Mouse (Mus musculus): ENCODE measurements around the gene Cbx2. TPM values are rescaled to one million over a fixed set of nuclear protein-coding genes. Genes with fewer than 3 reads are reported as not detected.

The Cbx2 gene
- polyA plus RNA-seq, 1 experiment from 2014 or later = 9.8 TPM

GRCm38 (mm10) chr11:118985571-118985970, 37.2 kb upstream of the Cbx2 start:
- no peaks in the 10 kb centered on the region for H3K27me3 ChIP-seq (ENCODE audit: control insufficient read depth, insufficient read depth, low read length)
- no peaks in the 10 kb centered on the region for H3K36me3 ChIP-seq (ENCODE audit: control insufficient read depth, insufficient read depth, low read length)
- no peak overlapping the region for H3K4me2 ChIP-seq (ENCODE audit: low read length)
- ATAC-seq (ENCODE audit: insufficient number of reproducible peaks, insufficient read depth, low FRiP score, low read depth) = no peak
- H3K9me3 ChIP-seq (ENCODE audit: control insufficient read depth, low read length) = no peaks in the 10 kb centered on the region
- H3K4me3 ChIP-seq (ENCODE audit: control insufficient read depth in 1 of 2, insufficient read depth in 1 of 2, low read depth in 1 of 2, low read length in 2 of 2) = no peak overlapping the region
- H3K4me1 ChIP-seq (ENCODE audit: control insufficient read depth in 2 of 2, insufficient read depth in 2 of 2, low read length in 2 of 2) = peaks cover 4 to 10% of the 10 kb centered on the region in 2 experiments; a peak in 3 of 4 replicates
- WGBS = 43% methylated on average over 5 of the region's 5 CpGs
- H3K27ac ChIP-seq (replicated peaks in 1 of 2; ENCODE audit: control insufficient read depth in 1 of 2, insufficient read depth in 1 of 2, low read depth in 2 of 2, low read length in 2 of 2) = no peak overlapping the region
- no peak overlapping the region for H3K9ac ChIP-seq (ENCODE audit: low read length)

- Histone ChIP-seq H3K4me2 (ENCODE audit: low read length) (no peak within 1 kb of the TSS), H3K27ac (replicated peaks in 1 of 2; ENCODE audit: control insufficient read depth in 1 of 2, insufficient read depth in 1 of 2, low read depth in 2 of 2, low read length in 2 of 2) (no peak within 1 kb of the TSS), H3K27me3 (ENCODE audit: control insufficient read depth, insufficient read depth, low read length) (no peaks in the 10 kb centered on the region), H3K9ac (ENCODE audit: low read length) (no peak within 1 kb of the TSS), H3K9me3 (ENCODE audit: control insufficient read depth, low read length) (no peaks in the 10 kb centered on the region), H3K36me3 (ENCODE audit: control insufficient read depth, insufficient read depth, low read length) (no peaks in the 10 kb centered on the region), H3K4me1 (ENCODE audit: control insufficient read depth in 2 of 2, insufficient read depth in 2 of 2, low read length in 2 of 2) (peaks cover 2 to 6% of the 10 kb centered on the region in 2 experiments; a peak in 3 of 4 replicates), H3K4me3 (ENCODE audit: control insufficient read depth in 1 of 2, insufficient read depth in 1 of 2, low read depth in 1 of 2, low read length in 2 of 2) (no peak within 1 kb of the TSS)
- whole genome bisulfite sequencing = 84% methylated on average over 10 of the region's 10 CpGs
- no peak for ATAC-seq (ENCODE audit: insufficient number of reproducible peaks, insufficient read depth, low FRiP score, low read depth)
Observed at GRCm38 (mm10) chr11:118987999-118988398, 34.8 kb upstream of the Cbx2 start, which contains the start of gene Enpp7. Gene Enpp7, plus strand, starts transcription at chr11:118988188.

GRCm38 (mm10) chr11:118992781-118993180, 30.0 kb upstream of the Cbx2 start:
- no peak overlapping the region for H3K27ac ChIP-seq (replicated peaks in 1 of 2; ENCODE audit: control insufficient read depth in 1 of 2, insufficient read depth in 1 of 2, low read depth in 2 of 2, low read length in 2 of 2)
- H3K4me2 ChIP-seq (ENCODE audit: low read length) = no peak overlapping the region
- no peaks in the 10 kb centered on the region for H3K36me3 ChIP-seq (ENCODE audit: control insufficient read depth, insufficient read depth, low read length)
- H3K27me3 ChIP-seq (ENCODE audit: control insufficient read depth, insufficient read depth, low read length) = peaks cover 4% of the 10 kb centered on the region
- no peak for ATAC-seq (ENCODE audit: insufficient number of reproducible peaks, insufficient read depth, low FRiP score, low read depth)
- no peak overlapping the region for H3K9ac ChIP-seq (ENCODE audit: low read length)
- no peaks in the 10 kb centered on the region for H3K9me3 ChIP-seq (ENCODE audit: control insufficient read depth, low read length)
- H3K4me1 ChIP-seq (ENCODE audit: control insufficient read depth in 2 of 2, insufficient read depth in 2 of 2, low read length in 2 of 2) = no peaks in the 10 kb centered on the region; a peak in 1 of 4 replicates
- 38% methylated on average over 3 of the region's 3 CpGs for WGBS
- H3K4me3 ChIP-seq (ENCODE audit: control insufficient read depth in 1 of 2, insufficient read depth in 1 of 2, low read depth in 1 of 2, low read length in 2 of 2) = no peak overlapping the region

- no peak for ATAC-seq (ENCODE audit: insufficient number of reproducible peaks, insufficient read depth, low FRiP score, low read depth)
- Histone ChIP-seq H3K27me3 (ENCODE audit: control insufficient read depth, insufficient read depth, low read length) (peaks cover 26% of the 10 kb centered on the region), H3K4me3 (ENCODE audit: control insufficient read depth in 1 of 2, insufficient read depth in 1 of 2, low read depth in 1 of 2, low read length in 2 of 2) (no peak overlapping the region), H3K27ac (replicated peaks in 1 of 2; ENCODE audit: control insufficient read depth in 1 of 2, insufficient read depth in 1 of 2, low read depth in 2 of 2, low read length in 2 of 2) (no peak overlapping the region), H3K4me2 (ENCODE audit: low read length) (no peak overlapping the region), H3K36me3 (ENCODE audit: control insufficient read depth, insufficient read depth, low read length) (no peaks in the 10 kb centered on the region), H3K4me1 (ENCODE audit: control insufficient read depth in 2 of 2, insufficient read depth in 2 of 2, low read length in 2 of 2) (no peaks in the 10 kb centered on the region; a peak in 1 of 4 replicates), H3K9ac (ENCODE audit: low read length) (no peak overlapping the region), H3K9me3 (ENCODE audit: control insufficient read depth, low read length) (no peaks in the 10 kb centered on the region)
- 24% methylated on average over 4 of the region's 4 CpGs for WGBS
Observed at GRCm38 (mm10) chr11:118995448-118995847, 27.3 kb upstream of the Cbx2 start.

DNA sequence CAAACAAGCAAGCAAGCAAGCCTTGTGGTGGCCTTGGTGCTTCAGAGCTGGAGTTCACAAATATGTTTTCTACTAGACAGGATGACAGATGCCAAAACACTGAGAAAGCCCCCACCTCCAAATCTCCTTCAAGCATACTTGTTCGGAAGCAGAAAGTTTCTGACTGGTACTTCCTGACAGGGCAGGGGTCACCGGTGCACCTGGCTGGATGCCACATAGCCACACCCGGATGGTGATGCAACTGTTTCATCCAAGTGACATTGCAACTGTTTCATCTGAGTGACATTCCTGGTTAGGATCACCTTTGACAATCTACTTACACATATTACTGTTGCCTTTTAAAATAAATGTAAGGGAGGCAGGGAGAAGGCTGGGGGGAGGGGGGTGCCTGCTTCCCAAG, 25.6 kb upstream of the Cbx2 start:
- H3K36me3 ChIP-seq (ENCODE audit: control insufficient read depth, insufficient read depth, low read length) = no peaks in the 10 kb centered on the region
- peaks cover 33% of the 10 kb centered on the region for H3K27me3 ChIP-seq (ENCODE audit: control insufficient read depth, insufficient read depth, low read length)
- 62% methylated on average over 3 of the region's 3 CpGs for WGBS
- ATAC-seq (ENCODE audit: insufficient number of reproducible peaks, insufficient read depth, low FRiP score, low read depth) = no peak
- H3K27ac ChIP-seq (replicated peaks in 1 of 2; ENCODE audit: control insufficient read depth in 1 of 2, insufficient read depth in 1 of 2, low read depth in 2 of 2, low read length in 2 of 2) = no peak overlapping the region
- H3K9ac ChIP-seq (ENCODE audit: low read length) = no peak overlapping the region
- no peak overlapping the region for H3K4me2 ChIP-seq (ENCODE audit: low read length)
- no peaks in the 10 kb centered on the region; a peak in 1 of 4 replicates for H3K4me1 ChIP-seq (ENCODE audit: control insufficient read depth in 2 of 2, insufficient read depth in 2 of 2, low read length in 2 of 2)
- H3K4me3 ChIP-seq (ENCODE audit: control insufficient read depth in 1 of 2, insufficient read depth in 1 of 2, low read depth in 1 of 2, low read length in 2 of 2) = no peak overlapping the region
- H3K9me3 ChIP-seq (ENCODE audit: control insufficient read depth, low read length) = no peaks in the 10 kb centered on the region

GRCm38 (mm10) chr11:118998540-118999265, 24.1 kb upstream of the Cbx2 start:
- Histone ChIP-seq H3K27me3 (ENCODE audit: control insufficient read depth, insufficient read depth, low read length) (peaks cover 30% of the 10 kb centered on the region), H3K27ac (replicated peaks in 1 of 2; ENCODE audit: control insufficient read depth in 1 of 2, insufficient read depth in 1 of 2, low read depth in 2 of 2, low read length in 2 of 2) (no peak overlapping the region), H3K9me3 (ENCODE audit: control insufficient read depth, low read length) (no peaks in the 10 kb centered on the region), H3K4me2 (ENCODE audit: low read length) (peak overlapping the region; percentile 52), H3K4me1 (ENCODE audit: control insufficient read depth in 2 of 2, insufficient read depth in 2 of 2, low read length in 2 of 2) (no peaks in the 10 kb centered on the region; a peak in 1 of 4 replicates), H3K36me3 (ENCODE audit: control insufficient read depth, insufficient read depth, low read length) (no peaks in the 10 kb centered on the region), H3K9ac (ENCODE audit: low read length) (no peak overlapping the region), H3K4me3 (ENCODE audit: control insufficient read depth in 1 of 2, insufficient read depth in 1 of 2, low read depth in 1 of 2, low read length in 2 of 2) (peak overlapping the region in 1 of 2 experiments; percentile 18; a peak in 2 of 4 replicates)
- ATAC-seq (ENCODE audit: insufficient number of reproducible peaks, insufficient read depth, low FRiP score, low read depth) = no peak
- 12% methylated on average over 30 of the region's 30 CpGs for WGBS

- Histone ChIP-seq H3K4me1 (ENCODE audit: control insufficient read depth in 2 of 2, insufficient read depth in 2 of 2, low read length in 2 of 2) (no peaks in the 10 kb centered on the region; a peak in 1 of 4 replicates), H3K36me3 (ENCODE audit: control insufficient read depth, insufficient read depth, low read length) (no peaks in the 10 kb centered on the region), H3K4me2 (ENCODE audit: low read length) (0 out of 2 replicates have a peak overlapping the region, but pooled peaks have one; percentile 8), H3K27me3 (ENCODE audit: control insufficient read depth, insufficient read depth, low read length) (peaks cover 29% of the 10 kb centered on the region), H3K9me3 (ENCODE audit: control insufficient read depth, low read length) (no peaks in the 10 kb centered on the region), H3K4me3 (ENCODE audit: control insufficient read depth in 1 of 2, insufficient read depth in 1 of 2, low read depth in 1 of 2, low read length in 2 of 2) (0 out of 4 replicates have a peak overlapping the region, but pooled peaks of 1 of the 2 experiments have one; percentile 18), H3K27ac (replicated peaks in 1 of 2; ENCODE audit: control insufficient read depth in 1 of 2, insufficient read depth in 1 of 2, low read depth in 2 of 2, low read length in 2 of 2) (no peak overlapping the region), H3K9ac (ENCODE audit: low read length) (no peak overlapping the region)
- no peak for ATAC-seq (ENCODE audit: insufficient number of reproducible peaks, insufficient read depth, low FRiP score, low read depth)
- 8% methylated on average over 26 of the region's 26 CpGs for WGBS
Observed at GRCm38 (mm10) chr11:118999361-118999804, 23.4 kb upstream of the Cbx2 start.

Measured in heart, embryonic 14.5 days (tissue).